Mouse (Mus musculus): ENCODE results near the gene Afg1l. TPM values are rescaled to one million over a fixed set of nuclear protein-coding genes. Genes with fewer than 3 reads are reported as not detected.
A peak's percentile ranks its signal among the peaks of the same experiment; 100 is the strongest.

Afg1l gene
- total and polyA plus RNA-seq, 3 experiments = 9.5 to 23.6 (median 20.8) TPM

DNA sequence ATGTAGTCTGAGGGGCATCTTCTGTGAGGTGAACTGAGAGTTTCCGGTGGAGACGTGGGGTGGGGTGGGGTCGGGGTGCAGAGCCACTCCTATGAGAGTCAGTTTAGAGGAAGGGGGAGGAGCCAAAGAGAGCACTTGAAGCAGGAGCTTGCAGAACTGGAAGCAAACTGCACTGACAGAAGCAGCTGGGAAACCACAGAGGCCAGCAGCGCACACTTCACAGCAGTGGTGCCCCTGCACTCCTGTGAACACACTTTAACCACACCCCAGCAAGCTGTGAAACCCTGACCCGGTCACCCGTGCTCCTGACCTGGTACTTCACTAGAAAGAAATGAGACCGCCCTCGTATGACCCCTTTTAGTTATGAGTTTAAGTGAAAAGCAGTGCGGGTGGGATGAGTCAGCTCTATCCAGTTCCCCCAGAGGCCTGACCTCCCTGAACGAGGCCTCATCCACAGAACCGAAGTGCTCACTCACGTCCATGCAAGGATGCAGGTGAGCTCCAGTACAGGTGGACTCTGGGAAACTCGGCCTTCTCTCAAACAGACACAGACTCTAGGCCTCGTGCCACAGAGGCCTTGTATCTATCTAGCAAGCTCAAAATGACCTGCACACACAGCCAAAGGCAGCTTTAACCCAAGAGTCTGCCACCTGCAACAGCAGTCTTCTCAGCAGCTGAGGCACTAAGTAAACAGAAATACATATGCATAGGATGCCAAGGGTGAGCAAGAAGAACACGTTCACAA is 208.9 kb downstream of the Afg1l start:
- DNase-seq = peak; percentile 41

DNA sequence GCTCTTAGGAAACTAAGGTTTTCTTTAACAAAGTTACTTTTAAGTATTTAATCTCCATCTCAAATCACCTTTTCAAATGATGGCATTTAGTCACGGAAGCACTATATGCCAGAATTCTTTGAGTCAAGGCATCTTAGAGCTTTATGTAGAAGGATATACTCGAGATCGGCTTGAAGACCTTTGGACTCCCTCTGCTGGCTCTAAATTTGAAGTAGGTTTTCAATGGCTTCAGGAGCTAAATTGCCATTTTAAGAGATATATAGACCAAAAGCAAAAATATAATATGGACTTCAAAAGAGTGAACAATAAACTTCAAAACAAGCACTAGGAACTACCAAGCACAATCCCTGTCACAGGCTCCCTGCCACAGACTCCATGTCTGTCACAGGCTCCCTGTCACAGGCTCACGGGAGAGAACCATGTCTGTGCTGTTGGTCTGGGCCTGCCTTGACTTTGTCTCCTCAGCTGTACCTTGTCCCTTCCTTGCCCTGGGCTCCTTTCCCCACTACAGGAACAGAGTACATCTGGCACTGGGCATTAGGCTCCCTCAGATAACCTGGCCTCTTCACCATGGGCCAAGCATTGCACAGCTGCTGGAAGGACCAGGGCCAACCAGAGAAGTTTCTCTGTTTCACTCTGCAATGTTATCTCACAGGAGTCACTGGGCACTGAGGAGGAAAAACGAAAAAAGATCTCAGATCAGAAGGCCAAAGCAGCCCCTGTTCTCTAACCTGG is 210.4 kb downstream of the Afg1l start:
- DNase-seq = peak; percentile 27

DNA sequence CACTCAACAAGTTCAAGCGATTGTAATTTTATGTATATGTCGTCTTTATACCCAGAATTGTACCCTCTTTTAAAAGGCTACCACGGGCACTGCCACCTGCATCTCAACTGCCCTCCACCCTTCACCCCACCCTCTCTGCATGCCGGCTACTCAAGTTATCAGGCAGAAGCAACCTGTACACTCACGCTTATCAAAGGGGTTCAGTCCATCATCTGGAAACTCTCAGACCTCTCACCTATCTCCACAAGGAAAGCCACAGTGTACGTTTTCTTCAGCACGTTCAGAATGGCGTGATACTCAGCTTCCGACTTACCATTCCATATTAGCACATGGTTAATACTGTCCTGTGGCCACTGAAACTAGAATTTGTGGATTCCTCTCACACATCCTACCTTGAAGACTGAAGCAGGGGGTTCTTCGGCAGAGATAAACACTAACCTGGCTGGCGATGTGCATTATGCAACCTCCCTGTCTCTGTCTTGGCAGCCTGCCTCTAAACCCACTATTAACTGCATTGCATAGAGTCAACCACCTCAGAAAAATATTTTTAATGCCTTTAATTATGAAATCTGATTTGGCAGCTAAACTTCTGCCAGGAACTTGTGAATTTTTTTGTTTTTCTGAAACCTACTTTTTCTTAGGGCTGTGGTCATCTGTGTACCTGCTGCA is 213.2 kb downstream of the Afg1l start:
- no peak for DNase-seq

GRCm38 (mm10) chr10:42264195-42264594 is 214.2 kb downstream of the Afg1l start:
- no peak for DNase-seq

DNA sequence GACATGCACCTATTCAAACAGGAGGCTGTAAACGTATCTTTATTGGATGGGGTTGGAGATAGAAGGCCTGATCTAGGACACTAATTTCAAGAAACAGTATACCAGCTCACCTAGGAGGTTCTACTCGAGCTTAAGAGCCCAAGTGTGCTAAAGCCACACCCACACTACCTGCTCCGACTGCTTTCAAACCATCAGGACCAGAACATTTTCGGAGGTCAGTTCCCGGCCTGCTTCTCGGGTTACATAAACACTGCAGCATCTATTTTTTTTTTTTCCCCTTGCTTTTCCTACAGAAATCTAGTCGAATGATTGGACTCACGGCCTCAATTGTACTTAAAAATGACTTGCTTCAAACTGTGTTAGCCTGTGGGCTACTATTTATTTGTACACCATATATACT is 214.7 kb downstream of the Afg1l start:
- DNase-seq = no peak

Other genes starting within 250 kb of the Afg1l start
- gene Foxo3, start 201.8 kb downstream of the Afg1l start, total RNA-seq (2021) = 10 to 100 TPM; 39.7 to 55.6 TPM
- gene Foxo3, start 201.8 kb downstream of the Afg1l start, polyA plus RNA-seq (2012; rRNA removed) = 53.3 and 76.1 TPM in 2 replicates
- gene Snx3, start 23.5 kb upstream of the Afg1l start, total RNA-seq (2021) = 100 to 1,000 TPM; 243 to 299 TPM
- gene Snx3, start 23.5 kb upstream of the Afg1l start, polyA plus RNA-seq (2012; rRNA removed) = 138 and 180 TPM in 2 replicates
- gene Nr2e1, start 105.1 kb upstream of the Afg1l start, total RNA-seq (2021) = not detected
- gene Nr2e1, start 105.1 kb upstream of the Afg1l start, polyA plus RNA-seq (2012; rRNA removed) = not detected in 2 replicates
- 10 to 100 TPM; 22.9 to 34.0 TPM for gene Ostm1, start 105.3 kb upstream of the Afg1l start, total RNA-seq (2021)
- gene Ostm1, start 105.3 kb upstream of the Afg1l start, polyA plus RNA-seq (2012; rRNA removed) = 29.7 and 33.0 TPM in 2 replicates

All from adrenal gland, adult 2 months (tissue).